Mouse (Mus musculus) embryonic facial prominence, embryonic 12.5 days (tissue): ENCODE results near the gene Btbd9. TPM values are rescaled to one million over a fixed set of nuclear protein-coding genes. Genes with fewer than 3 reads are reported as not detected.

ENCODE experiments used
- ATAC-seq: fragments of 200-750 bp; cut with Nextera tagmentation; 2 replicates; pipeline ENCODE4 v1.8.0; 2017; ENCODE audit not compliant: insufficient number of reproducible peaks, insufficient read depth, low FRiP score, low TSS enrichment
- H3K27ac ChIP-seq: fragments of 300-500 bp; sonication (generic); 2 replicates; pipeline ENCODE4 v1.5.1; 2016; ENCODE audit warnings: mild to moderate bottlenecking
- H3K27me3 ChIP-seq: fragments of 300-500 bp; sonication (generic); 2 replicates; pipeline ENCODE4 v1.6.1; 2016; ENCODE audit warnings: mild to moderate bottlenecking, moderate library complexity
- H3K36me3 ChIP-seq: fragments of 300-500 bp; sonication (generic); 2 replicates; pipeline ENCODE4 v1.6.1; 2016; ENCODE audit warnings: mild to moderate bottlenecking
- H3K4me1 ChIP-seq: fragments of 300-500 bp; sonication (generic); 2 replicates; pipeline ENCODE4 v1.6.1; 2016
- H3K4me2 ChIP-seq: fragments of 300-500 bp; sonication (generic); replicated peaks from 2 replicates; pipeline ENCODE4 v1.6.1; 2016; ENCODE audit warnings: mild to moderate bottlenecking, moderate library complexity
- H3K4me3 ChIP-seq: fragments of 300-500 bp; sonication (generic); 2 replicates; pipeline ENCODE4 v1.5.1; 2016; ENCODE audit warnings: mild to moderate bottlenecking
- H3K9ac ChIP-seq: fragments of 300-500 bp; sonication (generic); 2 replicates; pipeline ENCODE4 v1.6.1; 2016; ENCODE audit warnings: mild to moderate bottlenecking, moderate library complexity
- H3K9me3 ChIP-seq: fragments of 300-500 bp; sonication (generic); 2 replicates; pipeline ENCODE4 v1.6.1; 2016; ENCODE audit warnings: mild to moderate bottlenecking, moderate library complexity
- whole genome bisulfite sequencing: fragments of 180-500 bp; shearing (Covaris S2); methylation state at CpG from one replicate; pipeline ENCODE4 v1.1.7; 2016; 5-methylcytosine and 5-hydroxymethylcytosine counted together
- polyA plus RNA-seq: library from polyadenylated mRNA; unstranded; fragments of >200 nt; fragmentation: Nextera tagmentation; extraction: Ambion mirVana; gene quantifications from 2 replicates; pipeline ENCODE4 v1.2.1, GENCODE M21; 2016

Gene Btbd9
- polyA plus RNA-seq, 1 experiment from 2014 or later: 71.6 TPM

DNA sequence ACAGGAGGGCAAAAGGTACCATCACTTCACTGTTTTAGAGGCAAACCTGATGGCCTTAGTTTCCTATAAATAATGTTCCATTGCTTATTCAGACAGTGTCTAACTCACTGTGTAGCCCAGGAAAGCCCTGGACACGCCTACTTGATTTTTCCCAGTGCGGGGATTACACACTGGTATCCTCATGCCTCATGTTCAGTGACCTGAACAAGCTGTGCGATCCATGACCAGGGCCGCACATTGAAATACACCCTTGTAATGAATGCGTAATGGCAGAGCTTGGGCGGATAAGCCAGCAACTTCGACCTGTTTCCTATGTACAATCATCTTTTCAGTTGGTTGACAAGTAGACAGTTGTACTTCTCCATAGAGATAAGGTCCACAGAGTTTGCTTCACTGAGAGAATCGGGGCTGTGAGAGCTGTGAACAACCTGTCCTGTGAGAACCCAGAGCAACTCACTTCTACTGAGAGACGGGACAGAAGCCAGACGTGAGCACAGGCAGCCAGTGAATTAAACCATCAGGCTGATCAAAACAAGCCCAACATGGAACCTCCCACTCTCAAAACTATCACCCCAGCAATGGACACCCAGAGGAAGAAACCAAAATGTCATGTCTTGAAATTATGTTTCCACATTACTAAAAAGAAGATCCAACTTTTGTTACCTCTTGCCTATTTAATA, 145.2 kb downstream of the Btbd9 start:
- no peak overlapping the region for H3K9ac ChIP-seq
- H3K4me1 ChIP-seq: no peaks in the 10 kb centered on the region
- no peak overlapping the region for H3K4me3 ChIP-seq
- H3K36me3 ChIP-seq: no peaks in the 10 kb centered on the region
- no peaks in the 10 kb centered on the region for H3K27me3 ChIP-seq
- no peak for ATAC-seq
- no peaks in the 10 kb centered on the region for H3K9me3 ChIP-seq
- WGBS: 87% methylated on average over 10 of the region's 10 CpGs
- no peak overlapping the region for H3K4me2 ChIP-seq
- H3K27ac ChIP-seq: no peak overlapping the region

GRCm38 (mm10) chr17:30428661-30429060, 147.6 kb downstream of the Btbd9 start:
- no peak overlapping the region for H3K4me3 ChIP-seq
- H3K36me3 ChIP-seq: no peaks in the 10 kb centered on the region
- no peaks in the 10 kb centered on the region for H3K4me1 ChIP-seq
- H3K27me3 ChIP-seq: no peaks in the 10 kb centered on the region
- H3K4me2 ChIP-seq: no peak overlapping the region
- no peak overlapping the region for H3K9ac ChIP-seq
- H3K27ac ChIP-seq: no peak overlapping the region
- 93% methylated on average over 9 of the region's 9 CpGs for WGBS
- ATAC-seq: no peak
- H3K9me3 ChIP-seq: no peaks in the 10 kb centered on the region

- H3K36me3 ChIP-seq: no peaks in the 10 kb centered on the region
- ATAC-seq: no peak
- H3K4me1 ChIP-seq: 0 out of 2 replicates have a peak, but pooled peaks cover 4% of the 10 kb centered on the region
- no peaks in the 10 kb centered on the region for H3K27me3 ChIP-seq
- no peak overlapping the region for H3K4me3 ChIP-seq
- no peak overlapping the region for H3K27ac ChIP-seq
- WGBS: 65% methylated on average over 4 of the region's 4 CpGs
- no peak overlapping the region for H3K4me2 ChIP-seq
- no peaks in the 10 kb centered on the region for H3K9me3 ChIP-seq
- no peak overlapping the region for H3K9ac ChIP-seq
These were observed 152.9 kb downstream of the Btbd9 start for GRCm38 (mm10) chr17:30423256-30423852.

- 89% methylated on average over 1 of the region's 1 CpGs for WGBS
- Histone ChIP-seq H3K36me3 (no peaks in the 10 kb centered on the region), H3K4me1 (peaks cover 4% of the 10 kb centered on the region; the same call in 1 of the 2 replicates), H3K27ac (no peak overlapping the region), H3K4me2 (no peak overlapping the region), H3K27me3 (no peaks in the 10 kb centered on the region), H3K9ac (no peak overlapping the region), H3K9me3 (no peaks in the 10 kb centered on the region), H3K4me3 (no peak overlapping the region)
- ATAC-seq: no peak
These were observed 154.0 kb downstream of the Btbd9 start for GRCm38 (mm10) chr17:30422278-30422677.

- 59% methylated on average over 1 of the region's 1 CpGs for WGBS
- H3K9me3 ChIP-seq: no peaks in the 10 kb centered on the region
- H3K4me1 ChIP-seq: peaks cover 4% of the 10 kb centered on the region; the same call in 1 of the 2 replicates
- H3K27me3 ChIP-seq: no peaks in the 10 kb centered on the region
- H3K9ac ChIP-seq: no peak overlapping the region
- H3K36me3 ChIP-seq: no peaks in the 10 kb centered on the region
- H3K27ac ChIP-seq: no peak overlapping the region
- no peak overlapping the region for H3K4me3 ChIP-seq
- H3K4me2 ChIP-seq: no peak overlapping the region
- ATAC-seq: no peak
These were observed 155.0 kb downstream of the Btbd9 start for GRCm38 (mm10) chr17:30421256-30421655.

DNA sequence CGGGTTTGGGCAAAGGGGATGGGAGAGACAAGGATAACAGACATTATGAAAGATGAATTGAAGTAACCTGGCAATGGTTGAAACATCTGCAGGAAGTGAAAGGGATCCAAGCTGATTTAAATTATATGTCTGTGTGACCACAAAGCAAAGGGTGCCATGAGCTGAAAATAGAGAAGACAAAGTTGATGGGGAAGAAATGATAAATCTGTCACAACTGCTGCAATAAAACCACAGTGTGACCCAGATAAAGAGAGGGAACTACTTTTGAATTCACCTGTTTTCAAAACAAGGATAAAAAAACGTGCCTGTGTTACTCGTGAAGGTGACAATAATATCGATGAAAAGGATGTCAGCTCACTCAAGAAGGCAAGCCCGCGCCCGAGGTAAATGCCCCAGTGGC, 156.8 kb downstream of the Btbd9 start:
- no peak overlapping the region for H3K4me3 ChIP-seq
- ATAC-seq: no peak
- H3K4me1 ChIP-seq: peaks cover 4% of the 10 kb centered on the region; the same call in 1 of the 2 replicates
- H3K9ac ChIP-seq: no peak overlapping the region
- H3K27ac ChIP-seq: no peak overlapping the region
- H3K36me3 ChIP-seq: no peaks in the 10 kb centered on the region
- H3K9me3 ChIP-seq: no peaks in the 10 kb centered on the region
- H3K4me2 ChIP-seq: no peak overlapping the region
- 82% methylated on average over 7 of the region's 7 CpGs for WGBS
- H3K27me3 ChIP-seq: no peaks in the 10 kb centered on the region

DNA sequence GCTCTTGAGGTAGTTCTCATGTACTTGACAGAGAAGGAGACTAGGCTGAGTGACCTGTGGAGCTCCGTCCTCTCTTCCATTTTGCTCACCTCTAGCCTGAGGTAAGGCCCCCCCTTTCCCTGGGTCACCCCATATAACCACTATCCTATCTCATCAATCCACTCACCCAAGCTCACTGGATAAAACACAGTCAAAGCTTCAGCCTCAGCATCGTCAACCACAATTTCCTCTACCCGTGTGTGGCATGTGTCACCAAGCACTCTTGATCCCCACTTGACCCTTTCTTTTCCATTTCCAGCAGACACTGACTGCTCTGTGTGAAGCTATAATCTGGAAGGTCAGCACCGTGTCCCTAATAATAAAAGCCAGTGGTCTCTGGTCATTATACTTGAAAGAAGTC, 157.8 kb downstream of the Btbd9 start:
- no peaks in the 10 kb centered on the region for H3K9me3 ChIP-seq
- no peak for ATAC-seq
- no peak overlapping the region for H3K27ac ChIP-seq
- no peak overlapping the region for H3K4me2 ChIP-seq
- H3K4me1 ChIP-seq: peaks cover 4% of the 10 kb centered on the region; the same call in 1 of the 2 replicates
- no peaks in the 10 kb centered on the region for H3K27me3 ChIP-seq
- no peaks in the 10 kb centered on the region for H3K36me3 ChIP-seq
- no peak overlapping the region for H3K4me3 ChIP-seq
- no peak overlapping the region for H3K9ac ChIP-seq
- WGBS: 57% methylated on average over 4 of the region's 4 CpGs

- Histone ChIP-seq H3K27ac (no peak overlapping the region), H3K9me3 (no peaks in the 10 kb centered on the region), H3K4me1 (peaks cover 4% of the 10 kb centered on the region; the same call in 1 of the 2 replicates), H3K27me3 (no peaks in the 10 kb centered on the region), H3K36me3 (no peaks in the 10 kb centered on the region), H3K4me2 (no peak overlapping the region), H3K9ac (no peak overlapping the region), H3K4me3 (no peak overlapping the region)
- WGBS: 80% methylated on average over 4 of the region's 4 CpGs
- no peak for ATAC-seq
These were observed 159.2 kb downstream of the Btbd9 start for GRCm38 (mm10) chr17:30417106-30417505.

- no peak for ATAC-seq
- no peak overlapping the region for H3K27ac ChIP-seq
- H3K36me3 ChIP-seq: no peaks in the 10 kb centered on the region
- no peak overlapping the region for H3K4me3 ChIP-seq
- H3K4me1 ChIP-seq: peaks cover 4% of the 10 kb centered on the region; the same call in 1 of the 2 replicates
- no peak overlapping the region for H3K9ac ChIP-seq
- H3K4me2 ChIP-seq: no peak overlapping the region
- no peaks in the 10 kb centered on the region for H3K9me3 ChIP-seq
- 90% methylated on average over 3 of the region's 3 CpGs for WGBS
- no peaks in the 10 kb centered on the region for H3K27me3 ChIP-seq
These were observed 160.6 kb downstream of the Btbd9 start for GRCm38 (mm10) chr17:30415693-30416092.

DNA sequence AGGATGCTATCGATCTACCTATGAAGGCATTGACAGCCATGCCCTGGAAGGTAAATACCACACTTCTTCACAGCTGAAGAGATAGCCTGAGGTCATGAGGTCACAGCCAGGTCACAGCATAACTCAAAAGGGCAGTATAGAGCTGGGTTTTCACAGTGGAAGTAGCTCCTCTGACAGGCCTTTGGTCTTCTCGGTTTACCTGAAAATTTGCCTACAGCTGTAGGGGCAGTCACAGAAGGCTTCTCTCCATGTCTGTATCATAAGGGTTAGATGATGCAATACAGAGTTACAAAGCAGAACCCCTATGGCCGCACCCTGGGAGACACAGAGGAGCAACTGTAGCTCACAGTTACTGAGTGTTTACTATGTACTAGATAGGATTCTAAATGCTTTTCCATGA, 163.3 kb downstream of the Btbd9 start:
- no peak for ATAC-seq
- H3K4me2 ChIP-seq: no peak overlapping the region
- no peak overlapping the region for H3K27ac ChIP-seq
- no peaks in the 10 kb centered on the region; the same call in 1 of the 2 replicates for H3K4me1 ChIP-seq
- WGBS: 83% methylated on average over 3 of the region's 3 CpGs
- no peak overlapping the region for H3K9ac ChIP-seq
- H3K27me3 ChIP-seq: no peaks in the 10 kb centered on the region
- no peaks in the 10 kb centered on the region for H3K9me3 ChIP-seq
- no peak overlapping the region for H3K4me3 ChIP-seq
- H3K36me3 ChIP-seq: no peaks in the 10 kb centered on the region

DNA sequence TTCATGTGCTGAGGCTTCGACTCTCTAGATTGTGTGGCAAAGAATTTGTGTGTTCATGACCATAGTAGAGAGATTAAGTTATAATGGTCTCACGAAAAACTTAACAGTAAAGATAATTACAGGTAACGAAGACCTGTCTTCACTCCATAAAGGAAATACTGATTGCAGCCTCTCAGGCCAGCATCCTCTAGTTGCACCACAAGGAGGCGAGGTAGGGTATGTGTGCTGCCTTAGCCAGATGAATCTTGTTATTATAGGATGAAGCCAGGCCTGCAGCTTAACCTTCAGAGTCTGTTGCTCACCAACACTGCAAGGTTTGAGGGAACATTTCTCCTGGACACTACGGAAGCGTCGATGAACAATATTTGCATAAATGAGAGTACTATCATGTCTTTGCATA, 170.3 kb downstream of the Btbd9 start:
- ATAC-seq: no peak
- no peak overlapping the region for H3K4me2 ChIP-seq
- no peak overlapping the region for H3K27ac ChIP-seq
- no peaks in the 10 kb centered on the region for H3K4me1 ChIP-seq
- no peaks in the 10 kb centered on the region for H3K36me3 ChIP-seq
- H3K27me3 ChIP-seq: no peaks in the 10 kb centered on the region
- no peak overlapping the region for H3K9ac ChIP-seq
- WGBS: 89% methylated on average over 7 of the region's 7 CpGs
- H3K9me3 ChIP-seq: no peaks in the 10 kb centered on the region
- no peak overlapping the region for H3K4me3 ChIP-seq

- no peaks in the 10 kb centered on the region for H3K9me3 ChIP-seq
- no peak overlapping the region for H3K27ac ChIP-seq
- no peaks in the 10 kb centered on the region for H3K27me3 ChIP-seq
- H3K36me3 ChIP-seq: no peaks in the 10 kb centered on the region
- H3K9ac ChIP-seq: no peak overlapping the region
- no peaks in the 10 kb centered on the region for H3K4me1 ChIP-seq
- WGBS: 84% methylated on average over 3 of the region's 3 CpGs
- no peak overlapping the region for H3K4me2 ChIP-seq
- no peak for ATAC-seq
- H3K4me3 ChIP-seq: no peak overlapping the region
These were observed 173.4 kb downstream of the Btbd9 start for GRCm38 (mm10) chr17:30402871-30403270.
